Mouse (Mus musculus) bone marrow macrophage, adult 2 months (primary cell): ENCODE measurements around the gene Gcn1l1.

Experiments
- CTCF ChIP-seq: IDR thresholded peaks from 2 replicates; pipeline ENCODE4 v1.5.1; 2012; ENCODE audit warnings: low read depth, mild to moderate bottlenecking, low read length, moderate library complexity
- POLR2A ChIP-seq: IDR thresholded peaks from 2 replicates; pipeline ENCODE4 v1.6.1; 2012; ENCODE audit warnings: mild to moderate bottlenecking, low read depth, low read length, borderline replicate concordance

DNA sequence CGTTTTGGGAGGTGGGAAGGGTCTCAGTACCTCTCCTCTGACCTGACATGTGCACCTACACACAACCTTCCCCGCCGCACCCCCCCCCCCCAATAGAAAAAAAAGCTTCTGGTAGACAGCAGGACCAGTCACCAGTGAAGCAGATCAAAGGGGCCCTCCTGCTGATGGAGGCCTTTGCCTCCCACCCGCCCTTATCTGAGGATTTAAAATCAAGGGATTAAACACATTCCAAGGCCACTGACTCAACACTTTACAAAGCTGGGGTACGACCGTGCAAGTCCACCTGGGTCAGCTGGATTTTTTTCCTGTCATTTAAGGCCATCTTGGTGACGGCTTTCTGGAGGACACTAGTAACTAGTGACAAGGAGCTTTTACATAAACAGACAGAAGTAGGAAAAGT is 102.8 kb downstream of the Gcn1l1 start:
- TF ChIP-seq CTCF, result no peak
- no peak for TF ChIP-seq POLR2A
